Mouse (Mus musculus) stomach, postnatal 0 days (tissue): ENCODE measurements at regions not wholly inside any gene's neighbourhood (a gene's known extent, or its start where the extent isn't known, plus 50 kb on each side); places are given as distances from the start of the nearest gene placed in this dataset.

Experiments
- CTCF ChIP-seq: IDR thresholded peaks from 2 replicates; pipeline ENCODE4 v1.5.1; 2016; ENCODE audit warnings: antibody characterized with exemption, low read depth, mild to moderate bottlenecking, moderate library complexity
- EP300 ChIP-seq: optimal IDR thresholded peaks from 2 replicates; pipeline ENCODE3; 2016; ENCODE audit warnings: antibody characterized with exemption

GRCm38 (mm10) chr10:16789641-16790243 is 933.3 kb upstream of the Cited2 start:
- no peak for TF ChIP-seq CTCF
- TF ChIP-seq EP300: no peak
